Mouse (Mus musculus) monocyte, adult 5-6 weeks (primary cell): Measurements from ENCODE around the gene Rnf220. TPM values are rescaled to one million over a fixed set of nuclear protein-coding genes. Genes with fewer than 3 reads are reported as not detected.

ENCODE experiments used
- ATAC-seq: fragments of 153-309, 156-312 bp; replicated peaks from 2 replicates; pipeline ENCODE4 v1.8.0; 2017; ENCODE audit warnings: mild to moderate bottlenecking; ENCODE audit not compliant: low TSS enrichment, insufficient number of reproducible peaks, severe bottlenecking, poor library complexity, low FRiP score
- total RNA-seq: library from RNA; stranded (forward); fragments of 200-1000, 200-491, 200-594 nt; gene quantifications from 3 replicates; pipeline ENCODE4 v1.2.3, GENCODE M21; 2017

The Rnf220 gene
- 106 to 139 TPM (median 116 TPM) in 3 replicates for total RNA-seq

GRCm38 (mm10) chr4:117496482-117497165, at the start of gene Rnf220:
Rnf220 (minus strand) TSS chr4:117497052.
- ATAC-seq: peak; percentile 34; the same call in 1 of the 2 replicates

- no peak for ATAC-seq
Observed at GRCm38 (mm10) chr4:117546616-117547015, 49.8 kb upstream of the Rnf220 start.

GRCm38 (mm10) chr4:117545448-117545847, 48.6 kb upstream of the Rnf220 start:
- 0 out of 2 replicates have a peak, but pooled peaks have one; percentile 28 for ATAC-seq

- ATAC-seq: no peak
Observed at GRCm38 (mm10) chr4:117540571-117540970, 43.7 kb upstream of the Rnf220 start.

- ATAC-seq: no peak
Observed at GRCm38 (mm10) chr4:117539329-117539980, 42.6 kb upstream of the Rnf220 start.

DNA sequence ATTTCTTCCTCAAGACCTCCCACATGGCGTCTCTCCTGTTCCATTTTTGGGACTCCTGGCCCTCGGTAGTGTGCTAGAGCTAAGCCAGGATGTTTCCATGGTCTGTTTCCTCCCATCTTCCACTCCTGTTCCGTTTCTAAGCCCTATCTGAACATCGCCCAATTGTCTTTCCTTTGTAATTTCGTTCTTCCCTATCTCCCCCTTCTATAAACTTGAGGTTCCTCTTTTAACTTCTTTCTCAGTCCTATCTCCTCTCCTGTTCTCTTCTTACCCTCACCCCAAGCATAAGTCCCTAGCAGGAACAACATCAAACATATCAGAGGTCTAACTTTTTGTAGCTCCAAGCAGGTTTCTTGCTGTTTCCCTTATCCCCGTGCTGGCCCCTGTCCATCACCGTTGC, 40.1 kb upstream of the Rnf220 start:
- no peak for ATAC-seq

GRCm38 (mm10) chr4:117535496-117536200, 38.8 kb upstream of the Rnf220 start:
- 0 out of 2 replicates have a peak, but pooled peaks have one; percentile 32 for ATAC-seq

DNA sequence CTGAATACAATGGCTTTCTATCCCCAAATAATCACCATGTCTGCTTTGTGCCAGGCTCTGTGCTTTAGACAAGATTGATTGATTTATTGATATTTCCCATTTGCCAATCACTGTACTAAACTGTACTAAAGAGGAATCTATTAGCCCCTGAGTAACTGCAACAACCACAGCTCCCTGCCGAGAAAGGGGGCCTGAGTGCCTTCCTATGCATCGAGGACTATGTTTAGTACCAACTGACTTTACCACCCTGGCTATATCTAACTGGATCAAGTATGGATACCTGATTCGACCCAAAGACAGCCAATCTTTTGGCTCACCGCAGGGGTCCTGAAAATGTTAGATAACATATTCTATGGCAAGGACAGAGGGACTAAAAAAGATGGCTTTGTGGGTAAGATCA, 33.0 kb upstream of the Rnf220 start:
- no peak for ATAC-seq

DNA sequence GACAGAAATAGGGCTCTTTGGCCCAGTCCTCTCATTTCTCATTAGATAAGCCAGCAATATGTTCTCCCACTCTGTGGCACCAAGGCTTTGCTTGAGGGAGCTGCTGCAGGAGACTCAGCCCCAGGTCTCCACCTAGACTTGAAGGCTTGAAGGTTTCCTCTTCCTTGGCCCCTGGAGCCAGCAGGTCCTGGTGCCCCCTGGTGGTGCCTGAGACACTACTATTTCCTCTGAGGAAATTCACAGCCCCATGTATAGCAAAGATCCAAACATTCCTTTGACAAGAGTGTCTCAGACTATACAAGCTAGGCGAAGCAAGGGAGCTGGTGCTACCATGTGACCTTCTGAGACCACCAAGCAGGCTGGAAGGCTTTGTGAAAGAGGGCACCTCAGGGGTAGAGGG, 31.1 kb upstream of the Rnf220 start:
- peak; percentile 43; the same call in 1 of the 2 replicates for ATAC-seq

- ATAC-seq: no peak
Observed at GRCm38 (mm10) chr4:117527116-117527899, 30.5 kb upstream of the Rnf220 start.

GRCm38 (mm10) chr4:117525990-117526389, 29.1 kb upstream of the Rnf220 start:
- no peak for ATAC-seq

DNA sequence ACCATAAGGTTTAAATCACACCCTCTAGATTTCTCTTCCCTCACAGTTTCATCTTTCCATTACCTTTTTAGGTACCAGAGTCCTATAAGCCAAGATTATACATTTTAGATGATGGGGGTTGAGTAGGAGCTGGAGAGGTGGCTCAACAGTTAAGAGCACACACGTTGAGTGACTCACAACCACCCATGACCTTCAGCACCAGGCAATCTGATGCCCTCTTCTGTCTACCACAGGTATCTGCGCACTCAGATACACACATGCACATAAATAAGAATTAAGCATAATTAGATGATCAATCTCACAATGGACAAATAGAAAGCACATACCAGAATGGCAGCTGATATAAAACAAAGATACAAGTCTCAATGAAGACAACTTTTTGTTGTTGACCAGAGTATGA, 24.5 kb upstream of the Rnf220 start:
- no peak for ATAC-seq

- ATAC-seq: no peak
Observed at GRCm38 (mm10) chr4:117518246-117518645, 21.4 kb upstream of the Rnf220 start.

DNA sequence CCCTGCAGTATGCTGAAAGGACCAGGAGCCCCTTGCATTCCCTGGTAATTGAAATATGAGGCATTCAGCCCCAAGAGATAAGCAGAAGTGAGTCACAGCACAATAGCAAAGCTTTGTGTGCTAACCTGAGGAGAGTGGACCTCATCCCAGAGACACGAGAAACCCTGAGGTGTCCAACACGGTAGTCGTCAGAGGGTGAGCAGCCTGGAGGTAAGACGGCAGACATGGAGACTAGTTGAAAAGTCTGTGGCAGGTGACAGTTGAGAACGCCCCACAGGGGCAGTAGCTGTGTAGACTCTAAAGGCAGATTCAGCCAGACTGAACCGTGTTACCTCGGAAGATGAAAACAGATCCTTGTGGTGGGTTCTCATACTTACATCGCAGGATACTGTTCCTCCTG, 2.2 kb upstream of the Rnf220 start:
- ATAC-seq: no peak

- ATAC-seq: no peak
Observed at GRCm38 (mm10) chr4:117495869-117496401, 917 bp downstream of the Rnf220 start.

DNA sequence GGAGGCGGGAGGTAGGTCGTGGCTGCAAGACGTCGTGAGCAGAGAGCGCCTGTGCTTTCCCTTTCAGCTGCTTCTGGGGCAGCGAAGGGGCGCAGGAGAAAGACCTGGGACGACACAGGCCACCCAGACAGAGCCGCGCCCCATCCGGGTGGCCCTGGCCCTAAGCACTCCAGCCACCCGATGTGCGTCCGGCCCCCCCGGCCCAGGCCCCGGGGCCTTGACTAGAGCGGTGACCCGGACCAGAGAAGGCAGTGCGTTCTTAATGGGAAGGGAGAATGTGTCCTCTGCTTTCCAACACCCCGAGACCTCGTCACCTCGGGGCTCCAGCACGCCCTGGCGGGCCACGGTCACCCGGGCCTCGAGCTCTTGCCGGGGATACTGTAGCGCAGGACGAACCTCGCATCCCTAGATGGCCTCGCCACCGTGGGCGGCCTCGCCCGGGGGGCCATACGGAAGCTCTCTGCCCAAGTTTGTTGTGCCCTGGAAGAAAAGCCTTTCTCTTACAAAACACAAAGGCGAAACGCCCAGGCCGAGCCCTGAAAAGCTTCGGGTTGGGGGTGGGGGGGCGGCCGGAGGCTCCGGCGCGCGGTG, 1.8 kb downstream of the Rnf220 start:
- ATAC-seq: no peak

- ATAC-seq: no peak
Observed at GRCm38 (mm10) chr4:117493905-117494851, 2.7 kb downstream of the Rnf220 start.
